8 mouse cellular contexts compared by ENCODE assay signal in genomic region chr2:28523643-28524117, GRCm38 (mm10). TPM values are rescaled to one million over a fixed set of nuclear protein-coding genes. Genes with fewer than 3 reads are reported as not detected.
DNase-seq lines count a peak whose midpoint lies in the region; ATAC-seq and TF ChIP-seq lines count a peak whose summit lies in the region.

No protein-coding gene starts in this region.

- 9% methylated on average over 5 of the region's 5 CpGs for WGBS in forebrain, postnatal 0 days
- 14% methylated on average over 5 of the region's 5 CpGs for WGBS in lung, adult 2 months

- peaks cover 21% of the 10 kb centered on the region for H3K36me3 ChIP-seq in E14TG2a.4 (ENCODE audit: insufficient read depth, low read length)
- H3K36me3 ChIP-seq in forebrain, postnatal 0 days (ENCODE audit: insufficient read depth), result peaks cover 9% of the 10 kb centered on the region; the same call in 1 of the 2 replicates

- no peaks in the 10 kb centered on the region for H3K9me3 ChIP-seq in E14TG2a.4 (ENCODE audit: low read length)
- no peaks in the 10 kb centered on the region for H3K9me3 ChIP-seq in forebrain, postnatal 0 days (ENCODE audit: low read length)

- TF ChIP-seq CTCF in E14TG2a.4 (conservative IDR thresholded peaks at IDR 0.05; ENCODE audit: low read length), result no peak
- no peak for TF ChIP-seq CTCF in forebrain, postnatal 0 days (IDR thresholded peaks at IDR 0.05; ENCODE audit: low read depth)
- TF ChIP-seq CTCF in lung, adult 2 months (IDR thresholded peaks at IDR 0.05; ENCODE audit: insufficient read depth, low read length), result no peak

- H3K4me2 ChIP-seq in forebrain, postnatal 0 days (ENCODE audit: low read depth), result no peak overlapping the region

- peak overlapping the region; percentile 48; the same call in 1 of the 2 replicates for H3K27ac ChIP-seq in forebrain, postnatal 0 days (ENCODE audit: low read depth, low read length)

- peaks cover 100% of the 10 kb centered on the region for H3K4me1 ChIP-seq in E14TG2a.4 (replicated peaks; ENCODE audit: low read depth, low read length)
- H3K4me1 ChIP-seq in forebrain, postnatal 0 days (ENCODE audit: insufficient read depth), result peaks cover 16% of the 10 kb centered on the region
- H3K4me1 ChIP-seq in lung, adult 2 months (ENCODE audit: control insufficient read depth, insufficient read depth, low read length), result peaks cover 38% of the 10 kb centered on the region

- no peak overlapping the region for H3K9ac ChIP-seq in forebrain, postnatal 0 days

- intact Hi-C loops in heart, postnatal 36 days (cut with DNase I), result no loop called here

- TF ChIP-seq POLR2A in lung, adult 2 months (IDR thresholded peaks at IDR 0.05; ENCODE audit: borderline replicate concordance, extremely low read depth, low read depth, low read length), result peak; percentile 37; the same call in 1 of the 2 replicates

- ATAC-seq in forebrain, postnatal 0 days, result peak; percentile 87

- no peaks in the 10 kb centered on the region for H3K27me3 ChIP-seq in E14TG2a.4 (ENCODE audit: insufficient read depth, low read length)
- no peaks in the 10 kb centered on the region for H3K27me3 ChIP-seq in forebrain, postnatal 0 days (ENCODE audit: insufficient read depth, low read length)

- DNase-seq in cerebellum, adult 11-12 months, result peak; percentile 86
- peak; percentile 91 for DNase-seq in forebrain, postnatal 0 days
- peak; percentile 83 to 85 for DNase-seq in heart, postnatal 36 days
- DNase-seq in layer of hippocampus, adult 18-20 months (ENCODE audit: low spot score in 2 of 2), result peak; percentile 87 to 95
- DNase-seq in lung, adult 2 months, result peak; percentile 89
- peak; percentile 74 for DNase-seq in ovary, postnatal 10 days (ENCODE audit: low spot score)
- no peak for DNase-seq in thymus, postnatal 0 days (ENCODE audit: low spot score)

- peak overlapping the region; percentile 20 for H3K4me3 ChIP-seq in E14TG2a.4 (replicated peaks; ENCODE audit: low read length)
- H3K4me3 ChIP-seq in forebrain, postnatal 0 days (ENCODE audit: low read depth, low read length), result no peak overlapping the region
- H3K4me3 ChIP-seq in lung, adult 2 months (replicated peaks; ENCODE audit: extremely low read depth, low read depth, low read length), result no peak overlapping the region

RNA-seq across cellular contexts. Expression of gene Ralgds, which starts 10.8 kb away (rescaled TPM):
- total RNA-seq in forebrain, postnatal 0 days (2014; rRNA removed), result 176 and 197 TPM in 2 replicates
- 65.3 and 76.8 TPM in 2 replicates for polyA plus RNA-seq in forebrain, postnatal 0 days (2015; fragmentation: Nextera tagmentation; extraction: Ambion mirVana)
- total RNA-seq in heart, postnatal 36 days (2021), result 10 to 100 TPM; 13.3 to 13.6 TPM
- 100 to 1,000 TPM; 127 to 132 TPM for total RNA-seq in layer of hippocampus, adult 18-20 months (2021)
- polyA plus RNA-seq in lung, adult 2 months (2012; rRNA removed), result 83.5 and 84.1 TPM in 2 replicates
- 13.3 and 15.7 TPM in 2 replicates for polyA plus RNA-seq in thymus, postnatal 0 days (2015; fragmentation: Nextera tagmentation; extraction: Ambion mirVana)

RNA-seq across cellular contexts. Expression of gene Gm10134, which starts 17.8 kb away (rescaled TPM):
- not detected in 2 replicates for total RNA-seq in forebrain, postnatal 0 days (2014; rRNA removed)
- polyA plus RNA-seq in forebrain, postnatal 0 days (2015; fragmentation: Nextera tagmentation; extraction: Ambion mirVana), result 1.8 and 2.3 TPM in 2 replicates
- 1 to 10 TPM in 1 of 2 experiments, under 1 TPM in 1; 0.84 to 1.3 TPM for total RNA-seq in heart, postnatal 36 days (2021)
- total RNA-seq in layer of hippocampus, adult 18-20 months (2021), result 1 to 10 TPM; 1.0 to 1.8 TPM
- 1.1 TPM in 2 replicates for polyA plus RNA-seq in lung, adult 2 months (2012; rRNA removed)
- 2.6 and 3.6 TPM in 2 replicates for polyA plus RNA-seq in thymus, postnatal 0 days (2015; fragmentation: Nextera tagmentation; extraction: Ambion mirVana)

RNA-seq across cellular contexts. Expression of gene Gbgt1, which starts 27.0 kb away (rescaled TPM):
- total RNA-seq in forebrain, postnatal 0 days (2014; rRNA removed), result 1.5 and 4.9 TPM in 2 replicates
- polyA plus RNA-seq in forebrain, postnatal 0 days (2015; fragmentation: Nextera tagmentation; extraction: Ambion mirVana), result 0.47 and 0.54 TPM in 2 replicates
- total RNA-seq in heart, postnatal 36 days (2021), result 1 to 10 TPM; 2.6 to 3.7 TPM
- total RNA-seq in layer of hippocampus, adult 18-20 months (2021), result 1 to 10 TPM; 1.5 to 2.2 TPM
- polyA plus RNA-seq in lung, adult 2 months (2012; rRNA removed), result 5.1 and 5.6 TPM in 2 replicates
- polyA plus RNA-seq in thymus, postnatal 0 days (2015; fragmentation: Nextera tagmentation; extraction: Ambion mirVana), result 0.35 and 0.88 TPM in 2 replicates

RNA-seq across cellular contexts. Expression of gene Cel, which starts 39.5 kb away (rescaled TPM):
- not detected in 2 replicates for total RNA-seq in forebrain, postnatal 0 days (2014; rRNA removed)
- polyA plus RNA-seq in forebrain, postnatal 0 days (2015; fragmentation: Nextera tagmentation; extraction: Ambion mirVana), result not detected in 2 replicates
- total RNA-seq in heart, postnatal 36 days (2021), result not detected
- not detected for total RNA-seq in layer of hippocampus, adult 18-20 months (2021)
- 0.12 and 3.3 TPM in 2 replicates for polyA plus RNA-seq in lung, adult 2 months (2012; rRNA removed)
- polyA plus RNA-seq in thymus, postnatal 0 days (2015; fragmentation: Nextera tagmentation; extraction: Ambion mirVana), result 0.44 and 0.50 TPM in 2 replicates

RNA-seq across cellular contexts. Expression of gene Mrps2, which starts 55.8 kb away (rescaled TPM):
- 25.4 and 33.4 TPM in 2 replicates for total RNA-seq in forebrain, postnatal 0 days (2014; rRNA removed)
- 39.8 and 42.6 TPM in 2 replicates for polyA plus RNA-seq in forebrain, postnatal 0 days (2015; fragmentation: Nextera tagmentation; extraction: Ambion mirVana)
- total RNA-seq in heart, postnatal 36 days (2021), result 10 to 100 TPM; 38.2 to 41.8 TPM
- 10 to 100 TPM; 36.5 to 42.1 TPM for total RNA-seq in layer of hippocampus, adult 18-20 months (2021)
- polyA plus RNA-seq in lung, adult 2 months (2012; rRNA removed), result 22.2 and 25.1 TPM in 2 replicates
- polyA plus RNA-seq in thymus, postnatal 0 days (2015; fragmentation: Nextera tagmentation; extraction: Ambion mirVana), result 34.4 and 39.5 TPM in 2 replicates

Comparison
In these comparisons a context has a peak if more than half of its experiments do, and no peak if none do; other contexts are left out.
1. RNA of gene Ralgds, which starts 10.8 kb away (total RNA-seq): 176 to 197 TPM in forebrain, postnatal 0 days and 127 to 132 TPM in layer of hippocampus, adult 18-20 months; 13.3 to 13.6 TPM in heart, postnatal 36 days; every median in the first group is over 4 times any median in the second.